Mouse (Mus musculus) limb, embryonic 13.5 days (tissue): ENCODE data around the gene Urah. TPM values are rescaled to one million over a fixed set of nuclear protein-coding genes. Genes with fewer than 3 reads are reported as not detected.
A peak's percentile ranks its signal among the peaks of the same experiment; 100 is the strongest.

Experiments used
- ATAC-seq: fragments of 200-750 bp; cut with Nextera tagmentation; 2 replicates; pipeline ENCODE4 v1.8.0; 2017; ENCODE audit warnings: low read depth, moderate number of reproducible peaks, moderate TSS enrichment; ENCODE audit not compliant: low FRiP score
- H3K27ac ChIP-seq: fragments of 300-500 bp; sonication (generic); 2 replicates; pipeline ENCODE4 v1.5.1; 2015; ENCODE audit warnings: inconsistent platforms, mild to moderate bottlenecking, moderate library complexity
- H3K27me3 ChIP-seq: fragments of 300-500 bp; sonication (generic); 2 replicates; pipeline ENCODE4 v1.6.1; 2015; ENCODE audit warnings: mild to moderate bottlenecking, inconsistent platforms
- H3K36me3 ChIP-seq: fragments of 300-500 bp; sonication (generic); 2 replicates; pipeline ENCODE4 v1.6.1; 2015; ENCODE audit warnings: inconsistent platforms, mild to moderate bottlenecking, moderate library complexity
- H3K4me1 ChIP-seq: fragments of 300-500 bp; sonication (generic); 2 replicates; pipeline ENCODE4 v1.6.1; 2015; ENCODE audit warnings: inconsistent platforms
- H3K4me2 ChIP-seq: fragments of 300-500 bp; sonication (generic); replicated peaks from 2 replicates; pipeline ENCODE4 v1.6.1; 2015; ENCODE audit warnings: inconsistent platforms, mild to moderate bottlenecking, moderate library complexity
- H3K4me3 ChIP-seq: fragments of 300-500 bp; sonication (generic); 2 replicates; pipeline ENCODE4 v1.5.1; 2015; ENCODE audit warnings: moderate library complexity, mild to moderate bottlenecking, inconsistent platforms
- H3K9ac ChIP-seq: fragments of 300-500 bp; sonication (generic); 2 replicates; pipeline ENCODE4 v1.6.1; 2015; ENCODE audit warnings: mild to moderate bottlenecking, inconsistent platforms
- H3K9me3 ChIP-seq: fragments of 300-500 bp; sonication (generic); 2 replicates; pipeline ENCODE4 v1.6.1; 2016; ENCODE audit warnings: inconsistent platforms
- WGBS: fragments of 180-500 bp; shearing (Covaris S2); methylation state at CpG from one replicate; pipeline ENCODE4 v1.1.7; 2015; 5-methylcytosine and 5-hydroxymethylcytosine counted together
- polyA plus RNA-seq: library from polyadenylated mRNA; unstranded; fragments of >200 nt; fragmentation: Nextera tagmentation; extraction: Ambion mirVana; gene quantifications from 2 replicates; pipeline ENCODE4 v1.2.1, GENCODE M21; 2015

Urah gene
- polyA plus RNA-seq, 1 experiment from 2014 or later = 1.0 TPM

GRCm38 (mm10) chr7:140881696-140882468 is 47.1 kb downstream of the Urah start, which contains the start of the genes Psmd13 and Sirt3:
Psmd13 (plus strand) TSS chr7:140881968.
Sirt3 (minus strand) TSS chr7:140882309.
- H3K9ac ChIP-seq = peak within 1 kb of the TSS; percentile 81
- under 1% methylated on average over 59 of the region's 59 CpGs for WGBS
- peak within 1 kb of the TSS; percentile 76 for H3K27ac ChIP-seq

DNA sequence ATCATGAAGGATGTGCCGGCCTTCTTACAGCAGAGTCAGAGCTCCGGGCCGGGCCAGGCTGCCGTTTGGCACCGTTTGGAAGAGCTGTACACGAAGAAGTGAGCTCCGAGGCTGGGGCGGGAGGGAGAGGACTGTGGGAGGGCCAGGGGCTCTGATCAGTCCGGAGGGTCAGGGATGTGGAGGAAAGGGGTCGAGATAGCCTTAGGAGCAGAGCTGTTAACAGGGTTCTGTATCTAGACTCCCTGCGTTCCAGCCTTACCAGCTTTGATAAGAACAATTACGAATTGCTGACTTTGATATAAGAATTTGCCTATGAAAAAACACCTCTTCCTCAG is 47.6 kb downstream of the Urah start:
- Histone ChIP-seq H3K4me1 (peaks cover 21% of the 10 kb centered on the region), H3K9me3 (no peaks in the 10 kb centered on the region), H3K36me3 (peaks cover 40% of the 10 kb centered on the region), H3K27ac (peak overlapping the region; percentile 76; the same call in 1 of the 2 replicates), H3K4me2 (peak overlapping the region; percentile 73), H3K27me3 (no peaks in the 10 kb centered on the region), H3K4me3 (peak overlapping the region; percentile 95), H3K9ac (peak overlapping the region; percentile 81)
- WGBS = under 1% methylated on average over 12 of the region's 12 CpGs
- peak; percentile 48; the same call in 1 of the 2 replicates for ATAC-seq

More at GRCm38 (mm10) chr7:140881696-140882468, 47.1 kb downstream of the Urah start, which contains the start of the genes Psmd13 and Sirt3:
- no peaks in the 10 kb centered on the region for H3K9me3 ChIP-seq
- peak; percentile 96 for ATAC-seq
- peak within 1 kb of the TSS; percentile 73 for H3K4me2 ChIP-seq
- H3K36me3 ChIP-seq = peaks cover 40% of the 10 kb centered on the region
- H3K27me3 ChIP-seq = no peaks in the 10 kb centered on the region
- peak within 1 kb of the TSS; percentile 95 for H3K4me3 ChIP-seq
- peaks cover 21% of the 10 kb centered on the region for H3K4me1 ChIP-seq

Other genes with a start within 250 kb of the Urah start
- gene Olfr46, start 233.7 kb upstream of the Urah start, polyA plus RNA-seq = 0.03 TPM in 1 of 2 replicates, not detected in the other
- gene Olfr61, start 206.0 kb upstream of the Urah start, polyA plus RNA-seq = not detected in 2 replicates
- gene Olfr53, start 188.6 kb upstream of the Urah start, polyA plus RNA-seq = not detected in 2 replicates
- 0.03 TPM in 2 replicates for gene Olfr539, start 175.1 kb upstream of the Urah start, polyA plus RNA-seq
- 0.04 and 0.13 TPM in 2 replicates for gene Olfr45, start 153.1 kb upstream of the Urah start, polyA plus RNA-seq
- gene Olfr541, start 137.8 kb upstream of the Urah start, polyA plus RNA-seq = not detected in 2 replicates
- gene Cyp2e1, start 71.3 kb upstream of the Urah start, polyA plus RNA-seq = not detected in 2 replicates
- 0.67 and 1.1 TPM in 2 replicates for gene Syce1, start 47.2 kb upstream of the Urah start, polyA plus RNA-seq
- 2.7 and 3.0 TPM in 2 replicates for gene Zfp941, start 12.8 kb upstream of the Urah start, polyA plus RNA-seq
- not detected in 2 replicates for gene Scgb1c1, start 10.5 kb downstream of the Urah start, polyA plus RNA-seq
- not detected in 2 replicates for gene Odf3, start 12.8 kb downstream of the Urah start, polyA plus RNA-seq
- not detected in 2 replicates for gene Gm45785, start 21.3 kb downstream of the Urah start, polyA plus RNA-seq
- gene Ric8a, start 21.9 kb downstream of the Urah start, polyA plus RNA-seq = 65.2 and 73.1 TPM in 2 replicates
- 59.2 and 63.6 TPM in 2 replicates for gene Bet1l, start 22.6 kb downstream of the Urah start, polyA plus RNA-seq
- gene Psmd13, start 47.0 kb downstream of the Urah start, polyA plus RNA-seq = 251 and 252 TPM in 2 replicates
- 29.6 and 30.1 TPM in 2 replicates for gene Sirt3, start 47.3 kb downstream of the Urah start, polyA plus RNA-seq
- 9.3 and 10.0 TPM in 2 replicates for gene Cox8b, start 65.4 kb downstream of the Urah start, polyA plus RNA-seq
- 0.05 and 0.06 TPM in 2 replicates for gene Nlrp6, start 85.9 kb downstream of the Urah start, polyA plus RNA-seq
- gene Pgghg, start 106.4 kb downstream of the Urah start, polyA plus RNA-seq = 25.9 and 28.0 TPM in 2 replicates
- 10.7 and 15.2 TPM in 2 replicates for gene Ifitm5, start 115.3 kb downstream of the Urah start, polyA plus RNA-seq
- not detected in 2 replicates for gene Gm45717, start 120.9 kb downstream of the Urah start, polyA plus RNA-seq
- 1,181 and 1,271 TPM in 2 replicates for gene Ifitm2, start 121.0 kb downstream of the Urah start, polyA plus RNA-seq
- 50.2 and 64.6 TPM in 2 replicates for gene Ifitm1, start 132.2 kb downstream of the Urah start, polyA plus RNA-seq
- gene Ifitm3, start 175.8 kb downstream of the Urah start, polyA plus RNA-seq = 121 and 130 TPM in 2 replicates
- 0.31 TPM in 1 of 2 replicates, not detected in the other for gene Ifitm6, start 182.9 kb downstream of the Urah start, polyA plus RNA-seq
- not detected in 2 replicates for gene Gm17387, start 194.1 kb downstream of the Urah start, polyA plus RNA-seq
- gene B4galnt4, start 226.1 kb downstream of the Urah start, polyA plus RNA-seq = 21.5 and 26.9 TPM in 2 replicates
- 23.9 and 25.5 TPM in 2 replicates for gene Pkp3, start 243.2 kb downstream of the Urah start, polyA plus RNA-seq